Mouse (Mus musculus) left cerebral cortex, postnatal 10 days (tissue): ENCODE measurements around the gene Tmem141. TPM values are rescaled to one million over a fixed set of nuclear protein-coding genes. Genes with fewer than 3 reads are reported as not detected.

Experiments
- DNase-seq, 2 experiments: peaks; one replicate each; pipeline ENCODE4 v3.0.0; 2021 to 2022; ENCODE audit warnings: low spot score in 2 of 2, mixed read lengths in 1 of 2; ENCODE audit errors: extremely low spot score in 1 of 2
- intact Hi-C: fragments of 180-260 bp; cut with DNase I; formaldehyde crosslinking; loops from one replicate; pipeline ENCODE4 v1.15.1; 2025
- total RNA-seq, 2 experiments: library from RNA; stranded (reverse); gene quantifications; 2 replicates each; pipeline ENCODE4 v1.2.3; 2021

Tmem141 gene
- total RNA-seq: 10 to 100 TPM; 20.5 to 24.5 TPM

DNA sequence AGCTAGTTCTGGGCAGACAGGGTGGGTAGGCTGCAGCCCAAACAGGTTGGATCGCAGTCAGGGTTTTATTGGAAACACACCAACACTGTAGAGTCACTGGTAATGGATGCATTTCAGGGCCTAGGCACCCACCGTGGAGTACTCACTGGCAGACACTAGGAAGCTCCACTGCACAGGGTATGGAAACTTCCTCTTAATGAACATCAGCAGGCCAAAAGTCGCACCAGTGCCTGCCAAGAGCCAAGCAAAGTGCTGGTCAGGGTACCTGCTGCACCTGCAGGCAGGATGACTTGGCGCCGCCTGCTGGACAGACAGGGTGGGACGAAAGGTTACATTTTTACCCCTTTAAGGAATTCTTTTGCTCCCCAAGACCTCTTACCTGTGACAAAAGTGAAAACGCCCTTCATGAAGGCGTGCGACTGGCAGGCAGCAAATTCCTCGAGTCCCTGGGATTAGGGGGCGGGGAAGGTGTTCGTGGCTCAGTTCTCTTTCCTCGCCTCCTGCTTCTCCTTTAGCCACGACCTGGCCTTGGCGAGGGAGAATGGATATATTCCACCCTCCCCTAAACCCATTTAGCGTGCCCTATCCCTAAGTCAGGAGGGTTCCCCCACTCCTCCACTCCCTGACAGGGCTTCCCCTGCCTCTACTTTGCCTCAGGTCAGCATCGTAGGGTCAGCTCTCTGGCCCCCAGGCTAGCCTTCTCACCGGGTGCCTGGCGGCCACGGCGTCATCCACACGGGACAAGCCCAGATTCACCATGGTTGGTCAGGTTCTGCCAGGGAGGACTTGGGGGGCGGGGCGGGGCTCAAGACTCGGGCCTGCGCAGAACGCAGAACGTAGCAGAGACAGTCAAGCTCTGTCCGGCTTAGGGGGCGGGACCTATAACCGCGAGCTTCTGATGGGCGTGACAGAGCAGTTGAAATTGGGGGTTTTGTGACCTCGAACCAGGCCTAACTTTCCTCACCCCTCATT, at the start of gene Tmem141:
Gene Tmem141, minus strand, starts transcription at position 777 of the 972 bp plus-strand sequence.
- peak; percentile 83 to 94 for DNase-seq
- intact Hi-C loops: no loop called here

DNA sequence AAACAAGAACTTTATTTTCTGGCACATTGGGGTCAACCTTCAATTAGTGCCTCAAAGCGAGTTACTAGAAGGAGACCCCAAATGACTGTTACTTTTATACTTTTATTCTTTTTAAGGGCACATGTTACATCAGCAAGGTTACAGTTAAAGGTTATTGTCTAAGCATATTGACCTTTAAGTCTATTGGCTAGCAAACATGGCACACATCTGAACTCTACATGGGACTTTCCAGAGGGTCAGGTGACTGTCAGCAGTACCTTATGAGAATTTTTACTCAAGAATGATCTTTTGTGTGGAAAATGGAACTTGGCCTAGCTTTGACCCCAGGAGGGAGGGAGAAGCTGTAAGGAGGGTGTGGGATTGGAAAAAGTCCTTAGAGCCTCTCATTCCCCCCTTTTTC, 44.7 kb upstream of the Tmem141 start:
- DNase-seq: no peak
- intact Hi-C loops: no loop called here

DNA sequence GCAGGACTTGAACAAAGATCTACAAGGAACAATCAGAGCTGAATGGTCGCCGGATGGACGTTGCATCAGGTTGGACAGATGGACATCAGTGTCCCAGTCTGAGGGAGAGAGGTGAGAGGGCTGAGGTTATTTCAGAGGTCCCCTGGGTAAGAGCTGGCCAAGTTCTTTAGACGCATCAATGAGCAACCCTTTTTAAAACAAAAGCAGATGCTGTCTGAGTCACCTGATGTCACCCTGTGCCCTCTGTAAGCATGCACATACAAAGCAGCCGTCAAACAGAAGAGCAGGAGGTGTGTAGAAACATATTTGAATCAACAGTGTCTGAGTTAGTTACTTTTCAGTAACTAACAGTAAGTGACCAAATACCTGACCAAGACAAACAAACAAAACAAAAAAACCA, 42.3 kb upstream of the Tmem141 start:
- intact Hi-C loops: no loop called here
- DNase-seq: no peak

DNA sequence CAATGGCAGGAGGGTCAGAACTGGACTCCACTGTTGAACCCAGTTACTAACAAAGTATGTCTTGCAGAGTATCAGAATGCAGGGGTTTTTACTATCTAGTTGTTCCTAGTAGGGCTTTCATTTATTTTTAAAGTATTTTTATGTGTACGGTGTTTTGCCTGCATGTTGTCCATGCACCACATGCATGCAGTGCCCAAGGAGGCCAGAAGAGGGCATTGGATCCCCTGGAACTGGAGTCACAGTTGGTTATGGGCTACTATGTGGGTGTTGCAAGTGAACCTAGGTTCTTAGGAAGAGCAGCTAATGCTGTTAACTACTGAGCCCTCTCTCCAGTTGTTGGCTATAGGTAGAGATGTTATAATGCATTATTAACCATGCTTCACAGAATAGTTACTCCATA, 41.7 kb upstream of the Tmem141 start:
- peak in 1 of 2 experiments; percentile 50 for DNase-seq

DNA sequence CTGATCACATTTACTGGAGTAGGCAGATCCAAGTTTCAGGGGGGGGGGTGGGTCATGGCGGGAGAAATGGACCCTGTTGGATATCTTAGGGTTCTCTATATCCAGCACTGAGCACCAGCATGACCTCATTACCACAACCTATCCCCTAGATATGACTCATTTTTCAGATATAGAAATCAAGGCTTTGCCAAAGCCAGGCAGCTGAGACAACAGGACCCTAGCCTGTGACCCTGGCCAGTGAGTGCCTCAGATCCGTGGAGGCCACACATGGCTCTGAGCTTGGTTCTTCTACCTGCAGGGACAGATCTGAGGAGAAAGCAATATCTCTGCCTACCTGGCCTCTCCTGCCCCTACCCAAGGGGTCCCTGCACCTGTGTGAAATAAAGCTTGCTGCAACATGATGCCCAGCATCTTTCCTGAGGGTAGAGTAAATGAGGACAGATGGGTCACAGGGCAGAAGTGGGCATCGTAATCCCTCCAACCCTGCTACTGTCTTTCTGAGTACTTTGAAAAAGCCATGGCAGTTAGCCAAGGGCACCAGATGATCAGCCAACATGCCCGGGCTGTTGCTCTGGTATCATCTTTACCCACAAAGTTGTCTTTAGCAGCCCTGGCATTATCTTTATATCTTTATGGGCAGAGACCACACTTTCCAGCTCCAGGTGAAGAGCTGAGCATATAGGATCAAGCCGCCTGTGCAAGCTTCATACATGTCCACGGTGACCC, 39.6 kb upstream of the Tmem141 start:
- no peak for DNase-seq
- intact Hi-C loops: no loop called here

More for the DNA sequence above, 41.7 kb upstream of the Tmem141 start:
- intact Hi-C loops: no loop called here

DNA sequence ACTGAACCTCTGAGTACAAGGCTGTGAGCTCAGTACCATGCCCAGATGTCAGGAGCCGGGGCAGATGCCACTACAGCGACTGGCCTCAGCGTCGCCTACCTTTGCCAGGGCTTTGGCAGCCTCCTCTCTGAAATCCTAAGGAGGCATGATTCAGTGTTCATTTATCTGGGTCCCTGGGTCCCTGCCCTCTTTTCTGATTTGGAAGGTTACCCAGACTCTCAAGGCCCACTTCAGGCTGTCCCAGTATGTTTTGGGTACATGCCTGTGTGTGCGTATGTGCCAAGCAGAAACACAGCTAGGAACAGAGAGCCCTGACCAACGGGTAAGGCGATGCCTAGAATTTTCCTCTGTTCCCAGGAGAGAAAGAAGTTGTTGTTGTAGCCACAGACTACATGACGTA, 38.5 kb upstream of the Tmem141 start:
- intact Hi-C loops: no loop called here

DNA sequence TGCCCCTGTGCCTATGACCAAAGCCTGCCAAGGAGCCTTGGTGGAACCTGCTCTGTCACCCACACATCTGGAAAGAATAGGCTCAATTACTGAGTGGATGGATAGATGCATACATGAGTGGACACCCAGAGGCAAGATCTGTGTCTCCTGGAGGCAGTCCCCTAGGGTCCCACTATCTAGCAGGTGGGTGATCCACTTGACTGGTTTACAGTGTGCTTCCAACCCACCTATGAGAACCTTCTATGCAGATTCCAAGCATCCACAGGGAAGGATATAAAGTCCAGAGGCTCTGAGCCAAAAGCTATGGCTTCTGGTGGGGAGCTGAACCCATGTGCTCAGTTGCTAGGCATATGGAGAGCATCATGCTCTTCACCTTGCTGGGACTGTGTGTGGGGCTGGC, 35.8 kb upstream of the Tmem141 start, which contains the start of gene Lcn5:
Gene Lcn5, plus strand, starts transcription at position 301 of the 400 bp plus-strand sequence.
- intact Hi-C loops: no loop called here
- DNase-seq: no peak

More for the DNA sequence above, 38.5 kb upstream of the Tmem141 start:
- DNase-seq: no peak

DNA sequence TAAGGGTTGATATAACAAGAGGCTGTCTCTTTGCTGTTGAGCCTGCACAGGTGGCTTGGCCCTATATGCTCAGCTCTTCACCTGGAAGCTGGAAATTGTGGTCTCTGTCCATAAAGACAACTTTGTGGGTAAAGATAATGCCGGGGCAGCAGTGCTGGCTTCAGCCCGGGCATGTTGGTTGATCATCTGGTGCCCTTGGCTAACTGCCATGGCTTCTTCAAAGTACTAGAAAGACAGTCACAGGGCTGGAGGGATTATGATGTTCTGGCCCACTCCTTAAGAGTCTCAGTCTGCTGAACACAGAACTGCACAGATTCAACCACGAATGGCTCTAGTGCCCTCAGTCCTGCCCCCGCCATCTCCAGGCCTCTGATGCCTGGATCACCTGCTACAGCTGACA, 35.4 kb upstream of the Tmem141 start:
- peak in 1 of 2 experiments; percentile 9 for DNase-seq
- intact Hi-C loops: no loop called here

DNA sequence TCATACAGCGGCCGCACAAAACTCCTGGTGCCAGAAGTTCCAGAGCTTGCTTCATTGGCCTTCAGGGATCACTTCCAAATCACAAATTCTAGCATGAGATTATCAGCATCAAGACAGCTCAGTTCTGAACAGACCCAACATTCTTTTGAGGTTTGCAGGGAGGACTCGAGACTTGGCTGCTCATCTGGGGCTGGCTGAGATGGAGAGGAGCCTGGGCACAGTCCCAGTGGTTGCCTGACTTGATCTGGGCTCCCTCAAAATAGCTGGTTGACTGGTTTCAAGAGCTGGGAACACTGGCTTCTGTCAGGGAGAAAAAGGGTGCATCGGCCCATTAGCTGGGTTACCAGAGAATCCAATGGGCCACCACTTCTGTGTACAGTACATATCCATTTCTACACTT, 34.9 kb upstream of the Tmem141 start:
- intact Hi-C loops: no loop called here
- peak in 1 of 2 experiments; percentile 14 for DNase-seq

DNA sequence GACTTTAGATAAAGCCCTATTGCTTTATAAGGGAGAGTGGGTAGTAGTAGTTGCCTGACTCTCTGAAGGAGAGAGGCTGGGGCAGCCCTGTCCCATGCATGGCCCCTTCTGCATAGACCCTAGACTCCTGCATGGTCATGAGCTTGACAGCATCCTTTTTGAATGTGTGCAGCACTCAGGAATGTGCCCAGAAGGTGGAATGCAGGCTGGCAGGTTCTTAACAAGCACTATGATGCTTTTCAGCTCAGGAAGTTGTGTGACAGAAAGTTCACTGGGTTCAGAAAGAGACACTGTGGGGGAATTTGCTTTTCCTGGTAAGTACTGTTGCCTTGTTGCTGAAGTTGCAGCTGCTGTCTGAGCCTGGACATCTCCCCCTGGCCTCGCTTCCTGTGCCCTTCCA, 32.7 kb upstream of the Tmem141 start:
- DNase-seq: no peak
- intact Hi-C loops: no loop called here

DNA sequence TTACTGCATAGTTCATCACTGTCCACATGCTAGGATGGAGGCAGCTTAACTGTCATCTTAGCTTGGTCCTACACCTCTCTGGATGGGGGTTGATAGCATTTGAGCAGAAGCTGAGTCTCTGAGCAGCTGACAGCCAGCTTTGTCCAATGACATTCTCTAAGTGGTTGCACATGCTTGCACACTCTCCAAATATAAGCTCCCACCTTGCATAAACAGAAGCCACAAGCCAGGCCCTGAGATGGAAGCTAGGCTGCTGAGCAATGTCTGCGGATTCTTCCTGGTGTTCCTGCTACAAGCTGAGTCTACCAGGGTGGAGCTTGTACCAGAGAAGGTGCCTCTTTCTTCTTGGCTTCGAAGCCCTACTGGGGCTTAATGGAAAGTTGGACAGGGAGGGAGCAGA, 31.1 kb upstream of the Tmem141 start, which contains the start of gene Lcn8:
Gene Lcn8, plus strand, starts transcription at position 219 of the 400 bp plus-strand sequence.
- intact Hi-C loops: no loop called here
- no peak for DNase-seq

DNA sequence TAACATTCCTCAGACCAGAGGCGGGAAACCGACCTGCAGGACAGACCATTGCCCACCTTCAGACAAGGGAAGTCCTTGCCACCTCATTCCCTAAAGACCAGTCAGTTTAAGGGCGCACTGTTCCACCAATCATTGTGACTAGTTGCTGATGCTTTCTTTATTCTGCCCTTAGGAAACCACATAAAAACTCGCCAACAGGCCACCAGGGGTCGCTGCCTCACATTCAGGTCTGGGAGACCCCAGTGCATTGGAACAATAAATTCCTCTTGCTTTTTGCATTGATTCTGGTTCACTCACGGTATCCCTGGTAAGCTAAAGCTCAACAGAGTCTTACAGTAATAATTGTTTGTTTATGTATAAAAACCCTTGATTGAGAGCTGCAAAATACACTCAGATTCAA, 18.1 kb upstream of the Tmem141 start:
- DNase-seq: peak; percentile 32 to 46
- intact Hi-C loops: no loop called here

DNA sequence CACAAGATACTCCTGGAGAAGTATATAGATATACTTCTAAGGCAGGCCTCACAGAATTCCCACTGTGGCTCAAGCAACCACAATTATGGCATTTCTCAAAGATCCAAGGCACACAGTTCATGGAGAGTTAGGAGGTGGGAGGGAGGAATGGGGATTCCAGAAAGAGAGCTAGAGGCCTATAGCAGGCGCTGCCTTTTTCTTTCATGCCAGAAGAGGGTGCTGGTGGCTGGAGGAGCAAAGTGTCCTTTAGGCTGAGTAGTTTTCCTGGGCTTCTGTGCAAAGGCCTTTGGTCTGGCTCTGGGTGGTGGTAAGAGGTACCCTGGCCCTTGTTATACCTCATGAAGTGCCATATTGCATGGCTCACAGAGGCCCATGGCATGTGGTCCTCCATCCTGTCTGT, 12.2 kb upstream of the Tmem141 start:
- intact Hi-C loops: no loop called here

DNA sequence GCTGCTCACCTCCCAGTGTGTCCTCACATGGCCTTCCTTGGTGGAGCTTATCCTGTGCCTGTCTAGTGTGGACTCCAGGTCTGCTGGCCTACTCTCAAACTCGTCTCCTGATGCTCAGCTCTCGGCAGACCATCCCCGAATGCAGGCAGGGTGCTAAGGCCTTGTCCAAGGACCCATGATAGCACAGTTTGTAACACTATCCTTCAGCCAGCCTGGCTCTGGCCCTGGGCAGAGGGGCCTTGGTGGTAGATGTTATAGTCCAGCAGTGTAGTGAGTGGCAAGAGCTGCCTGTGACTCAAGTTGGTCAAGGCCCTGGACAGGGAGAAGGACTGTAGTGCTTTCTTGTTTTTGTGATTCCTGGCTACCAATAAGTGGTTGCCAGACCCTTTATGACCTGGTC, 11.8 kb upstream of the Tmem141 start:
- intact Hi-C loops: no loop called here
- no peak for DNase-seq

More for the DNA sequence above, 12.2 kb upstream of the Tmem141 start:
- DNase-seq: no peak

DNA sequence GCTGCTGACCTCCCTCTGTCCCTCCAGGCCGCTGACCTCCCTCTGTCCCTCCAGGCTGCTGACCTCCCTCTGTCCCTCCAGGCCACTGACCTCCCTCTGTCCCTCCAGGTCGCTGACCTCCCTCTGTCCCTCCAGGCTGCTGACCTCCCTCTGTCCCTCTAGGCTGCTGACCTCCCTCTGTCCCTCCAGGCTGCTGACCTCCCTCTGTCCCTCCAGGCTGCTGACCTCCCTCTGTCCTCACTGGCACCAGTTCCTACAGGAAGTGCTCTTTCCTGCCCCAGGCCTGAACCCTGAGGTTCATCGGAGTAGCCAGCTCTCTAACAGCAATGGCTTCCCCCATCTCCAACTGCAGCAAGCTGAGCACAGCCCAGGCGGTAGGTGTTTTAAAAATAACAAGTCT, 6.9 kb upstream of the Tmem141 start:
- intact Hi-C loops: no loop called here
- no peak for DNase-seq

DNA sequence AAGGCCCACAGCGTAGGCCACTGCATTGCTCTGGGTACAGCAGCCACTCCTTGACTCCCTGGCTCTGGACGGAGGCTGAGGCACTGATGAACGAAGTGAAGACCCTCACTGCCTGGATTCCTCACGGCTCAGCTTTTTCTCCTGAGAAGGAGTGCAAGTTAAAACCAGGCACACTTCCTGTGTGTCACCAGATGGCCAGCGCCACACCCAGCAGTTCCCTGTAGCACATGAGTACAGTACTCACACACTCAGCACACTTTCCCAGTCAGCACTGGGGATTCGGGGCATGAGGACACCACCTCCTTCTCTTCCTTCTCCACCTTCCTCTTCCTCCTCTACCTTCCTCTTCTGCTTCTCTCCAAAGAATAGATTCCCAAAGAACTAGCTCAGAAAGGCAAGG, 6.0 kb upstream of the Tmem141 start, which contains the start of gene Fcna:
Gene Fcna, minus strand, starts transcription at position 220 of the 400 bp plus-strand sequence.
- intact Hi-C loops: no loop called here
- no peak for DNase-seq

DNA sequence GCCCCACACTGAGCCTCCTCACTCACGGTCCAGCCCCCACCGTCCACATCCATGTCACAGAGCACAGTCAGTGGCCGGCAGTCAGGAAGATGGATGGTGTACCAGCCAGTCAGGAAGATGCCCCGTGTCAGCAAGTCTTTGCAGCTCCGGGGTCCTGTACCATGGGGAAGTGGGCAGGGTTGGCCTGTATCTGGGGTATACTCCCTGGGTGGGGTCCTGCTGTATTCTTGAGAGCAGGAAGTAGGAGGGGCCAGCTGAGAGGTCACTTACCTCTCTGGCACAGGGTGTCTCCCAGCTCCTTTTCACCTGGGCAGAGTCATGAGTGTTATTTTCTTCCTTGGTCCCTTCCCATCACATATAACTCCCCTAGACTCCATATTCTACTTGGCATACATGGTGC, 4.2 kb upstream of the Tmem141 start:
- no peak for DNase-seq
- intact Hi-C loops: no loop called here

DNA sequence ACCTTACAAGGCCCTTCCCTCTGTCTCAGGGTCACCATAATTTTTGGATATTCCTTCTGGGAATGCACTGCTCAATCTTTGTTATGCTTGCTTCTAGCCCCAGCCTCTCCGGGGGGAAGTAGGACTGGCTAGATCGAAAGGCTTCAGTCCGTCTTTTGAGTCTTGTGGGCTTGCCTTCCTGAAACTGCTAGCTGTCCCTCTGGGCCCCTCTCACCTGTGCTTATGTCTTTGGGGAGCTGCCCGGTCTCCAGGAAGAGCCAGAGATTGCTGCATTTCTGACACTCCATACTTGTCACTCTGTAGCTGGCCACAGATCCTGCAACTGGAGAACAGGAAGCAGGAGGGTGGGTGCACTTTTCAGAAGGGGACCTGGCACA, 965 bp downstream of the Tmem141 start:
- intact Hi-C loops: no loop called here
- DNase-seq: no peak

DNA sequence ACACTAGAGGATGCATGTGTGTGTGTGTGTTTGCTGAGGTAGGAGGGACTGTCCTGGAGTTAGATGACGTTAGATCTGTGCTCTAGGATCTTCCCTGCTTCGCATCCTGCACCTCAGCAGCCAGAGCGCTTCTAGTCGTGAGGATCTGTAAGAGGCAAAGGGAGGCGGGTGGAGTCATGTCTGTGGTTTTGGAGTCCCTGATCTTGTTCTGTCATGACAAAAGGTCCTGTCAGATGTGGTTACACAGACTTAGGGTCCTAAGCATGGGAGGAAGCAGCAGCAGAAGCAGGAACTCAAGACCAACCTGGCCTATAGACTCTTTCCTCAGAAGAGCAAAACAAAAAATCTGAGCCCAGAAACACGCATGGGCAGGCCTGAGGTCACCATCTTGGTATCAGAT, 1.4 kb downstream of the Tmem141 start:
- no peak for DNase-seq
- intact Hi-C loops: no loop called here

DNA sequence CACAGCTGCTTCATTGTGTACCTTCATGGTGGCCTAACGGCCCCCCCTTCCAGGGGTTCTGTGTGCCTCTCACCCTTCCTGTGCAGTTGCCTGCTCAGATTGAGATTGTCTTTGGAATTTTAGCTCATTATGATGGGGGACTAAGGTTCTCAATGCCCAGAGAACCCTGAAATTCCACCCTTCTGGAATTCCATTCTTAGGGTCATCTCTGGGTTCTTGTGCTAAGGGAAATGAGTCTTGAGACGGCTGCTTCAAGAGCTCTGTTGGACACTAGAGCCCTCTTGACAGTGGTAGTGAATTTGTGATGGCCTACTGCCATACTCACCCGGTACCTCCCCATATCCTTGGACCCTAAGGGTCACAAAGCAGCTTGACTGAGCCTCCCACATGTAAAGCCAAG, 4.2 kb downstream of the Tmem141 start, which contains the start of gene Ccdc183:
Gene Ccdc183, minus strand, starts transcription at position 101 of the 400 bp plus-strand sequence.
- intact Hi-C loops: no loop called here
- no peak for DNase-seq
